Mouse (Mus musculus): ENCODE results near the gene Bpnt1.

The Bpnt1 gene

DNA sequence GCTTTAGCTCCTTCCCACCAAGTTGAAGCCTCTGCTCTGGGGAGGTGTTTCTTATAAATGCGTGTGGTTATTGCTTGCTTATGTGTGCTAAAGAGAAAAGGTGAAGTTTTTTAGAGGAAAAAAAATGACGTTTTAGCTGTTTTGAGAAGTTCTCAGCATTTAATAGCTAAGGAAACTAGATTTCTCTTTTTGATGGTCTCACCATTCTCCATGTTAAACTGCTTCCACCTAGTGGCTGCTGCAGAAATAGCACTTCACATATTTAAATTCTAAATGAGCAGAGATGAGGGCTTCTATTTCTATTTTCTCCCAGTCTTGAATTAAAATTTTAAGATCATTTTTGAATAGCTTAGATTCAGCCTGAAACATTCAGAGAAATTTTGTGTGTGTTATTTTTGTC, 72.1 kb downstream of the Bpnt1 start:
- in situ Hi-C loops (cut with MboI, MseI): no loop called here

DNA sequence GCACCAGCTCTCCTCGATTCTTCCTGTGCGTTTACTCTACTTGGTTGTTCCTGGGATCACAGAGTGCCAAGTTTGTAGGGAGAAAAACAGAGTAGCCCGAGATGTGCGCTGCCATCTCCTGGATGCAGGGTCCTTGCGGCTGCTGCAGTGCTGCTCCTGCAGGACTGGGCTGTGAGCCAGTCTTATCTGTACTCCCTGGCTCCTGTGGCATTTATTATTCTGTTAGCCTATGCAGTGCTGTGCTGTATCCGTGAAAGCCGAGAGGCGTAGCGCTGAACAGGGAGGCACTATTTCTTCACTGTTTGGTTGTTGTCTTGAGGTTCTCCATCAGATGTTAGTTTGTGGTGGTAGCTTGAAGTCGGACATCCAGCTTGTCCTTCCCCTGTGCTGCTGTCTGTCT, 74.0 kb downstream of the Bpnt1 start:
- in situ Hi-C loops (cut with MboI, MseI): no loop called here

All from regulatory T cell (primary cell).